Mouse (Mus musculus) stomach, embryonic 16.5 days (tissue): ENCODE data around the gene Slco3a1. TPM values are rescaled to one million over a fixed set of nuclear protein-coding genes. Genes with fewer than 3 reads are reported as not detected.
"Not testable (repeated sequence)": the region's sequence is repeated elsewhere in the genome, so short reads cannot be mapped to it uniquely, and the experiment has no call there.

ENCODE experiments used
- ATAC-seq: fragments of 200-750 bp; cut with Nextera tagmentation; 2 replicates; pipeline ENCODE4 v1.8.0; 2017; ENCODE audit warnings: moderate number of reproducible peaks, moderate TSS enrichment; ENCODE audit not compliant: insufficient read depth, low FRiP score
- H3K27ac ChIP-seq: fragments of 300-500 bp; sonication (generic); 2 replicates; pipeline ENCODE4 v1.5.1; 2014; ENCODE audit warnings: low read length
- H3K27me3 ChIP-seq: fragments of 300-500 bp; sonication (generic); 2 replicates; pipeline ENCODE4 v1.6.1; 2014; ENCODE audit warnings: low read length, control low read depth, mixed read lengths; ENCODE audit not compliant: control insufficient read depth, insufficient read depth
- H3K36me3 ChIP-seq: fragments of 300-500 bp; sonication (generic); 2 replicates; pipeline ENCODE4 v1.6.1; 2014; ENCODE audit warnings: low read length; ENCODE audit not compliant: control insufficient read depth, insufficient read depth
- H3K4me1 ChIP-seq: fragments of 300-500 bp; sonication (generic); 2 replicates; pipeline ENCODE4 v1.6.1; 2014; ENCODE audit warnings: low read length, control low read depth, mixed read lengths; ENCODE audit not compliant: control insufficient read depth, insufficient read depth
- H3K4me2 ChIP-seq: fragments of 300-500 bp; sonication (generic); 2 replicates; pipeline ENCODE4 v1.6.1; 2014; ENCODE audit warnings: low read depth, low read length, mixed read lengths
- H3K4me3 ChIP-seq: fragments of 300-500 bp; sonication (generic); replicated peaks from 2 replicates; pipeline ENCODE4 v1.5.1; 2014; ENCODE audit warnings: mild to moderate bottlenecking, low read length
- H3K9ac ChIP-seq: fragments of 300-500 bp; sonication (generic); 2 replicates; pipeline ENCODE4 v1.6.1; 2014; ENCODE audit warnings: low read length
- H3K9me3 ChIP-seq: fragments of 300-500 bp; sonication (generic); replicated peaks from 2 replicates; pipeline ENCODE4 v1.6.1; 2016; ENCODE audit warnings: low read length, control low read depth; ENCODE audit not compliant: control insufficient read depth
- WGBS: fragments of 180-500 bp; shearing (Covaris S2); extraction: QIAGEN DNeasy Blood & Tissue Kit; methylation state at CpG from one replicate; pipeline ENCODE4 v1.1.7; 2014; 5-methylcytosine and 5-hydroxymethylcytosine counted together
- polyA plus RNA-seq: library from polyadenylated mRNA; unstranded; fragments of >200 nt; fragmentation: Nextera tagmentation; extraction: Ambion mirVana; gene quantifications from 2 replicates; pipeline ENCODE4 v1.2.1, GENCODE M21; 2015

The Slco3a1 gene
- polyA plus RNA-seq, 1 experiment from 2014 or later: 10.7 TPM

DNA sequence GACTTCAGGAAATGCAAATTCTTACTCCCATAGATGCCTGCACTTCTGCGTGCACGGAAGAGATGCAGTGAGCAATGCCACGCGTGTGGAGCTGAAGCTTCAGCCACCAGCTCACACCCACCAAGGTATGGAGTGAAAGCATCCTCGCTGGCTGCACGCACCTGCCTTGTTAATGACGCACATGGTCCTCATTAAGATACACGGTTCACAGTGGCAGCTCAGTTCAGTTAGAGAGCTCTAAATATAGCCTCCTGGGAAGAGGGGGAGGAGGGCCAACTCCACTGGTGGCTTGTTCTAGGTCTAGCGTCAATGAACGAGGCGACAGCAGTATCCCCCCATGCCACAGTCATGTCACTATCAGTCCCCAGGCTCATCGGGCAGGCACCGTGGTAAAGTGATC lies 132.6 kb downstream of the Slco3a1 start:
- ATAC-seq: no peak
- WGBS: 68% methylated on average over 13 of the region's 13 CpGs
- no peaks in the 10 kb centered on the region for H3K36me3 ChIP-seq

GRCm38 (mm10) chr7:74421591-74421990 lies 133.0 kb downstream of the Slco3a1 start:
- H3K9ac ChIP-seq: no peak overlapping the region
- no peaks in the 10 kb centered on the region for H3K36me3 ChIP-seq
- no peak overlapping the region for H3K27ac ChIP-seq
- WGBS: 89% methylated on average over 2 of the region's 2 CpGs
- H3K4me2 ChIP-seq: no peak overlapping the region
- no peak for ATAC-seq
- no peaks in the 10 kb centered on the region for H3K27me3 ChIP-seq
- H3K4me1 ChIP-seq: peaks cover 7% of the 10 kb centered on the region
- no peaks in the 10 kb centered on the region for H3K9me3 ChIP-seq
- no peak overlapping the region for H3K4me3 ChIP-seq

More for the DNA sequence above, 132.6 kb downstream of the Slco3a1 start:
- no peak overlapping the region for H3K27ac ChIP-seq
- no peak overlapping the region for H3K9ac ChIP-seq
- H3K4me2 ChIP-seq: no peak overlapping the region
- no peaks in the 10 kb centered on the region for H3K27me3 ChIP-seq
- no peaks in the 10 kb centered on the region for H3K9me3 ChIP-seq
- no peak overlapping the region for H3K4me3 ChIP-seq
- H3K4me1 ChIP-seq: peaks cover 7% of the 10 kb centered on the region

GRCm38 (mm10) chr7:74419706-74420105 lies 134.9 kb downstream of the Slco3a1 start:
- no peak overlapping the region for H3K27ac ChIP-seq
- H3K4me1 ChIP-seq: peaks cover 7% of the 10 kb centered on the region
- no peaks in the 10 kb centered on the region for H3K9me3 ChIP-seq
- no peaks in the 10 kb centered on the region for H3K27me3 ChIP-seq
- no peaks in the 10 kb centered on the region for H3K36me3 ChIP-seq
- H3K4me2 ChIP-seq: no peak overlapping the region
- H3K4me3 ChIP-seq: no peak overlapping the region
- no peak overlapping the region for H3K9ac ChIP-seq
- ATAC-seq: no peak
- 87% methylated on average over 4 of the region's 4 CpGs for WGBS

DNA sequence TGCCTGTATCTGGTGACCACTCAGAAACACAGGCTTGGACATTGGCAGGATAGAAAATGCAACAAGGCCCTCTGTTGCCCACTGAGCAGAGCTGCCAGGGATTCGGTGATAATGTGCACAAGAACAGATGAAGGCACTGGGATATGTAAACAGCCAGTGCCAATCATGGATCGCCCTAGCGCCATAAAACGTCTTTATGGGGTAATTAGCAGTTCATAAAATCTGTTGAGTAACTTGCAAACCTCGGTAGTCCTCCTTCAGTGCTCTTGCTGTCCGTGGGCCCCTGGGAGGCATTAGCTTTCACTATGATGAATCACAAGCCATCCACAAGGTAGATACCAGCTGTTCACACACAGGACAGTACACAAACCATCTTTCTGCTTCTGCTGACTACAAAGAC lies 137.6 kb downstream of the Slco3a1 start:
- Histone ChIP-seq H3K9ac (no peak overlapping the region), H3K4me3 (no peak overlapping the region), H3K4me2 (no peak overlapping the region), H3K4me1 (no peaks in the 10 kb centered on the region), H3K36me3 (no peaks in the 10 kb centered on the region), H3K27me3 (no peaks in the 10 kb centered on the region), H3K9me3 (no peaks in the 10 kb centered on the region), H3K27ac (no peak overlapping the region)
- no peak for ATAC-seq
- WGBS: 43% methylated on average over 6 of the region's 6 CpGs

- Histone ChIP-seq H3K4me3 (no peak overlapping the region), H3K9me3 (no peaks in the 10 kb centered on the region), H3K27me3 (no peaks in the 10 kb centered on the region), H3K36me3 (no peaks in the 10 kb centered on the region), H3K4me2 (no peak overlapping the region), H3K4me1 (no peaks in the 10 kb centered on the region), H3K27ac (no peak overlapping the region), H3K9ac (no peak overlapping the region)
- ATAC-seq: no peak
- 88% methylated on average over 6 of the region's 6 CpGs for WGBS
Observed at GRCm38 (mm10) chr7:74415241-74415640, 139.3 kb downstream of the Slco3a1 start.

- Histone ChIP-seq H3K9ac (no peak overlapping the region), H3K9me3 (no peaks in the 10 kb centered on the region), H3K36me3 (no peaks in the 10 kb centered on the region), H3K4me2 (no peak overlapping the region), H3K4me3 (no peak overlapping the region), H3K27me3 (no peaks in the 10 kb centered on the region), H3K4me1 (no peaks in the 10 kb centered on the region), H3K27ac (no peak overlapping the region)
- 59% methylated on average over 9 of the region's 9 CpGs for WGBS
- ATAC-seq: no peak
Observed at GRCm38 (mm10) chr7:74413738-74414716, 140.6 kb downstream of the Slco3a1 start.

DNA sequence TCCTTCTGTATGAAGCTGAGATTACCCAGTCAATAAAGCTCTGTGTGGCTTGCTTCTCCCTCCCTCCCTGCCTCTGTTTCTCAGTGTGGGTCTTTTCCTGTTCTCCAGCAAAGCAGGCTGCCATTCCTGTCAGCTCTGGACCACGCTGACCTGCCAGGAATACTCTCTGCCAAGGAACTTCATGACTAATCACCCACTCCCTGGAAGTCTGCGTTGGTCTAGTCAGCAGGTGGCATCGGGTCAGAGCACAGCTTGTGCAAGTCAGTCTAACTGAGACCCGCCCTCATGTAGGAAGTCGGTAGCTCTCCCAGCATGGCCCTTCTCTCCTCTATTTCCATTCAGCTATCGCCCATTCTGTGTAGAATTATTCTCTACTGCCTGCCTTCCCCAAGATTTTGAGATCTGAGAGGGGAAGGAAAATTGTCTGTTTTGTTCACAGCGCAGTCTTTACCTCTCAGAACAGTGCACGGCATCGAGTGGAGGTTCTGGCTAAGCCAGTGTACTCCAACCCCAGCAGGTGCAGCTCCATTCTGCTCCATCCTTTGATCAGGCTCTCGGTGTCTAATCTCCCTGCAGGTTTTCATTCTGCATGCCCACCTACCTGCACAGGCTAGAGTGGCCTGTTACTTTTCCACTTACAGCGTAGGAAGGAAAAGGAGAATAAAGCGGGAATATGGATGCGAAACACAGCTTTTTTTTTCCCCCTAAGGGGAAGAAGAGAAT lies 145.8 kb downstream of the Slco3a1 start:
- H3K4me3 ChIP-seq: no peak overlapping the region
- no peaks in the 10 kb centered on the region for H3K4me1 ChIP-seq
- H3K4me2 ChIP-seq: no peak overlapping the region
- H3K9ac ChIP-seq: no peak overlapping the region
- no peaks in the 10 kb centered on the region for H3K27me3 ChIP-seq
- 59% methylated on average over 13 of the region's 13 CpGs for WGBS
- no peak overlapping the region for H3K27ac ChIP-seq
- H3K36me3 ChIP-seq: no peaks in the 10 kb centered on the region
- ATAC-seq: no peak
- no peaks in the 10 kb centered on the region for H3K9me3 ChIP-seq

GRCm38 (mm10) chr7:74407851-74408250 lies 146.7 kb downstream of the Slco3a1 start:
- not testable (repeated sequence) for H3K4me1 ChIP-seq, H3K27me3 ChIP-seq, H3K27ac ChIP-seq, H3K9ac ChIP-seq, H3K9me3 ChIP-seq, H3K4me2 ChIP-seq, H3K36me3 ChIP-seq, ATAC-seq, H3K4me3 ChIP-seq

GRCm38 (mm10) chr7:74399729-74400128 lies 154.9 kb downstream of the Slco3a1 start:
- WGBS: 81% methylated on average over 6 of the region's 6 CpGs

More at GRCm38 (mm10) chr7:74399729-74400128, 154.9 kb downstream of the Slco3a1 start:
- Histone ChIP-seq H3K9ac (no peak overlapping the region), H3K36me3 (no peaks in the 10 kb centered on the region), H3K27ac (no peak overlapping the region), H3K9me3 (no peaks in the 10 kb centered on the region), H3K4me1 (no peaks in the 10 kb centered on the region), H3K4me3 (no peak overlapping the region), H3K4me2 (no peak overlapping the region), H3K27me3 (no peaks in the 10 kb centered on the region)
- ATAC-seq: no peak
